Mouse (Mus musculus) myocyte (in vitro differentiated cells): ENCODE measurements around the gene Gm973.

Experiments
- MAX ChIP-seq: IDR thresholded peaks from one replicate; pipeline ENCODE4 v1.6.1; 2011; ENCODE audit warnings: low read depth, mild to moderate bottlenecking, control low read depth
- MYOD1 ChIP-seq, 3 experiments: IDR thresholded peaks; one replicate each; pipeline ENCODE4 v1.6.1; 2011; ENCODE audit warnings: control low read depth in 2 of 3, low read depth in 2 of 3, mild to moderate bottlenecking in 2 of 3, moderate library complexity in 1 of 3; ENCODE audit not compliant: insufficient read length in 2 of 3, control insufficient read depth in 1 of 3
- POLR2A ChIP-seq: IDR thresholded peaks from one replicate; pipeline ENCODE4 v1.6.1; 2011; ENCODE audit warnings: low read depth, mild to moderate bottlenecking, control low read depth, moderate library complexity; ENCODE audit not compliant: insufficient read length
- POLR2AphosphoS2 ChIP-seq: IDR thresholded peaks from one replicate; pipeline ENCODE4 v1.6.1; 2011; ENCODE audit warnings: low read depth, control low read depth; ENCODE audit not compliant: insufficient read length
- TCF12 ChIP-seq: IDR thresholded peaks from one replicate; pipeline ENCODE4 v1.6.1; 2011; ENCODE audit warnings: mild to moderate bottlenecking, control low read depth; ENCODE audit not compliant: poor library complexity, insufficient read depth, severe bottlenecking

DNA sequence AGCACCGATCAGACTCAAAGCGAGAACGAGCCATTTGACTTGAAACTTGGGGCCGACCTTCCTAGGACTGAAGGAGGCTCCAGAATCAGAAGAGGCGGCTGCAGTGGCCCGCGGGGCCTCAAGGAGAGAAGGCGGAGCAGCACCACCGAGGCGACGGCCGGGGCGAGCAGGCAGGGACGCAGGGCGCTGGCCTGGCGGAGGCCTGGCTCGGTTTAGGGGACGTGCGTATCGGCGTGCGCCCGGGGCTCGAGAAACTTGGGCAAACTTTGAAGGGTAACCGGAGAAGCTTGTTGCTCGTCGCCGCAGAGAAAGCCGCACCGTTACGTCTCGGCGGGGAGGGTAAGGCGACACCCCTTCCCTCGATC, 33.8 kb upstream of the Gm973 start, which contains the start of gene Fzd7:
- TF ChIP-seq POLR2A, result no peak
- no peak for TF ChIP-seq MAX
- peak in 1 of 3 experiments; percentile 0 for TF ChIP-seq MYOD1 (IDR thresholded peaks at IDR 0.05; ENCODE audit: control insufficient read depth in 1 of 3, insufficient read length in 2 of 3, low read depth in 2 of 3)
- TF ChIP-seq TCF12, result no peak
- TF ChIP-seq POLR2AphosphoS2, result no peak
